Mouse (Mus musculus) kidney, postnatal 4 days (tissue): ENCODE data around the gene Serinc2.
A peak's percentile ranks its signal among the peaks of the same experiment; 100 is the strongest.
"Not testable (repeated sequence)": the region's sequence is repeated elsewhere in the genome, so short reads cannot be mapped to it uniquely, and the experiment has no call there.

ENCODE experiments used
- DNase-seq, 2 experiments: peaks; one replicate each; pipeline ENCODE4 v3.0.0; 2021; ENCODE audit warnings: mixed read lengths in 2 of 2

Gene Serinc2

GRCm38 (mm10) chr4:130252441-130253157, 26.4 kb downstream of the Serinc2 start:
- peak; percentile 45 to 53 for DNase-seq

DNA sequence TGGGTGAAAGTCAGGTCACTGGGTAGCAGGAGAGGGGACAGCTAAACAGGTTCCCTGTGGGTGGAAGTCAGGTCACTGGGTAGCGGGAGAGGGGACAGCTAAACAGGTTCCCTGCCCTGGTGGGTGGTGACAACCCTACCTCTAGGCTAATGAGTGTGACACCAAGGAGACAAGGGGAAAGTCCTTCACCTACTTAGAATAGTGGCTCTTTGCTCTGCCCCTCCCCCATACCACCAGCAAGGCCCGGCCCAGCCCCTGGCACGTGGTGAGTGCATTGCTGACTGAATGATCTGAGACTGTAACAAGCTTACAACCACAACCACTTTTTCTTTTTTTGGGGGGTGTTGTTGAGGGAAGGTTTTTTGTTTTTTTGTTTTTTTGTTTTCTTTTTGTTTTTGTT, 27.2 kb downstream of the Serinc2 start:
- peak in 1 of 2 experiments; percentile 33 for DNase-seq

- DNase-seq: no peak
These were observed 27.8 kb downstream of the Serinc2 start for GRCm38 (mm10) chr4:130251172-130251705.

DNA sequence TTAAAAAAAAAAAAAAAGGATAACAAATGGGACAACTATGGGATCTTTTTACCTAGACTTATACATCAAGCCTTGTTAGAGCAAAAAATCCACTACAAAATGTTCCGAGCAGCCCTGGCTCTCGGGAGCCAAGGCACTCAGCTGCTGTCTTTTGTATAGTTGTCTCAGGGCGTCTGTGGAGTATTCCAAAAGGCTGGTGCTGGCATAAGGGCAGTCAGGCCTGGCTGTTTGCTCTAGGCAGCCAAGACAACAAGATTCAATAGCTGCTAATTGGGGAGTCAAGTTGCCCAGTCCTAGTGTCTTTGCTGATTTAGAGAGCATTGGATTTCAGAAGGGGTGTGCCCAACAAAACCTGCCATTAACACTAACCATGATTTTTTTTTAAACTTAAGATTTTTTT, 30.4 kb downstream of the Serinc2 start:
- no peak for DNase-seq

DNA sequence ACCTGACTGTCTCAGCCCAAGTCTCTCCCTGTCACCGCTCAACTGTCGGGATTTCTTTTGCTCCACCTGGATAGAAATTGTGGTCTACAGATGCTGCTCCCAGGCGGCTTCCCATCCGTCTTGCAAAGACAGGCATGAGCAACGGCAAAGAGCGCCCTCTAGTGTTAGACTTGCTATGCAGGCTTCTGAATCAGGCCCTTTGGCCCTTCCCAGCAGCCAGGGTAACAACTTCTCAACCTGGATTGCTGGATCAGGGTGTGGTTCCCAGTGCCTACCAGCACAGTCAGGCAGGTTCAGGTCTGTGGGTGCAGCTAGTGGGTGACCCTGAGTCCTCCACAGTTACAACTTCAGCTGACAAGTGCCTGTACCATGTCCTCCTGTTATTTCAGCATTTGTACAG, 32.9 kb downstream of the Serinc2 start:
- peak; percentile 81 to 87 for DNase-seq

DNA sequence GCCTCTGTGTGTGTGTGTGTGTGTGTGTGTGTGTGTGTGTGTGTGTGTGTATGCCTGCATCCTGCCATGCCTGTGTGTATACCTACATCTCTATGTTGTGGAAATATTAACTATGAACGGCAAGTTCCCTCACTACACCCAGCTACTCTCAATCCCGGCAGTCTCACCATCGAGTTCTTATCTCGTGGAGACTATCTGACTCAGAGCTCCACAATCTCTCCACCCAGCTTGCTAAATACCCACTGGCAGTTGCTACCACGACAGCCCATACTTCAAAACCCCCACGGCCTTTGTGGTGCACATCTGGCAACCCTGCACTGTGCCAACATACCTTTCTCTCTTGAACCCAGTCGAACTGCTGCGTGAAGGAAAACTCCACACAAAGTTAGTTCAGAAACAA, 34.3 kb downstream of the Serinc2 start:
- no peak for DNase-seq

DNA sequence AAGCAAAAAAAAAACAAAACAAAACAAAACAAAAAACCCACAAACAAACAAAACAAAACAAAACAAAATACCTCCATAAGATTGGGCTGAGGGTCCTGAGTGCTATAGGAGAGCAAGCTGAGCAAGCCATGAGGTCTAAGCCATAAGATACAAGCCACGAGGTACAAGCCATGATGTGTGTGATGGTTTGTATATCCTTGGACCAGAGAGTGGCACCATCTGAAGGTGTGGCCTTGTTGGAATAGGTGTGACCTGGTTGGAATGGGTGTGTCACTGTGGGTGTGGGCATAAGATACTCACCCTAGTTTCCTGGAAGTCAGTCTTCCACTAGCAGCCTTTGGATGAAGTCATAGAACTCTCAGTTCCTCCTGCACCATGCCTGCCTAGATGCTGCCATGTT, 35.4 kb downstream of the Serinc2 start:
- DNase-seq: not testable (repeated sequence)

DNA sequence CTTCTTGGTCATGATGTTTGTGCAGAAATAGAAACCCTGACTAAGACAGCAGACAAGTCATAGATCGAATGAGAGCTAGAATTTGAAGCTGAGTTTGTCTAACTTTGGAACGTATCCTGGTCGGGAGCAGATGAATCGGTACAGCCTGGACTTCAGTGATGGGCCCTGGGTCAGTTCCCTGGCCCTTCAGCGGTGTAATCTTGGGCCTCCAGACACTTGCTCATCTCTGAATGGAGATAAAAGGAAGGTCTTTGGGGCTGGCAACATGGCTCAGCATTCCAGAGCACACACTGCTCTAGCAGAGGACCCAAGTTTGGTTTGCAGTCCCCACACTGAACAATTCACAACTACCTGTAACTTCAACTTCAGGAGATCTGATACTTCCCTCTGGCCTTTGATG, 36.0 kb downstream of the Serinc2 start:
- no peak for DNase-seq

- DNase-seq: no peak
These were observed 38.3 kb downstream of the Serinc2 start for GRCm38 (mm10) chr4:130240695-130241094.

GRCm38 (mm10) chr4:130237607-130238006, 41.4 kb downstream of the Serinc2 start:
- no peak for DNase-seq

DNA sequence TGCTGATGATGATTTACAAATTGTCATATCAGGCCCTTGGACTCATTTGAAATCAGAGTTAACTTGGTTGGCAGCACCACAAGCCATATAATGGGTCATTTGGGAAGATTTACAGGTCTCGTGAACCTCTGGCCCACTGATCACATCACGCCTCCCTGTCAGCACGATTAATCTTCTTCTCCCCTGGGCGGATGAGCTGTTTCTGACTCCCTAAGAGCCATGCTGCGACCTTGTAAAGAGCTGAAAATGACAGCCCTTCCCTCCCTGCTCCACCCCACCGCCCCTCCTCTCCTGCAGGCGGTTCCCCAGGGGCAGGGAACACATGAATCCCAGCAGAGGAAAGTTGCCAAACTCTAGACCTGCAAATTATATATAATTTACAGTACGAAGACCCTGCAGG, 42.6 kb downstream of the Serinc2 start:
- peak in 1 of 2 experiments; percentile 22 for DNase-seq

DNA sequence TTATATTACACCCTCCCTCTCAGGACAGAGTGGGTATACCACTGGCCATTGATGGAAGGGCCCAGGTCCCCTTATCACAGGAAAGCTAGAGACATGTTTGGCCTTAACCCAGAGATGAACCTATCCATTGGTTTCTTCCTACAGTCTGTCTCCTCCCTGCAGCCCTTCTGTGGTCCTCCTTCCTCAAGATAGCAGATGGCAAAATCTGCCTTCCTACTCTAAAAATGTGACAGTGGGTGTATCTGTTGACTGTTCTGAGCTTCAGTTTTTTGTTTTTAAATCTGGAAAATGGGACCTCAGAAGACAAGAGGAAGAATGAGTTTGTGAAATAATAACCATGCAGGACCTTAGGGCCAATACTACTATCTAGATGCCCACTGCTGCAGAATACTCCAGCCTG, 54.9 kb downstream of the Serinc2 start:
- no peak for DNase-seq

GRCm38 (mm10) chr4:130222179-130222578, 56.8 kb downstream of the Serinc2 start, which contains the start of gene Gm853:
TSS of gene Gm853 (minus strand) at chr4:130222401.
- no peak for DNase-seq

DNA sequence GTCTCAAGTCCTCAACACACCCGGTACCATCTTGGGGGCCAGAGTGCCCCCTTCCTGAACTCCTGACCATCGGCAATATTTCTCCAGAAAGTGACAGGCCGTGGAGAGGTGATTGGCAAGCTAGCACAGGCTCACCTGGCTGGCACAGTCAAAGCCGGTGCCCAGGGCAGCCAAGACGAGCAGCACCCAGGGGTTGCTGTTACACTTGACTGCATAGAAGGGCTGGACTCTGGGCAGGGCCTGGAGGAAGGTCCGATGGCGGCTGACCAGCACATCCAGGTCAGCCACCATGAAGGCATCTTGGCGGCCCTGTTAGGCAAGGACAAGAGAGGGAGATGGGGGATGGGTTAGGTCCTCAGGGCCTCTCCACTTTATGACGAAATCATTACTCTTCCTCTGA, 58.8 kb downstream of the Serinc2 start:
- peak in 1 of 2 experiments; percentile 43 for DNase-seq

- no peak for DNase-seq
These were observed 63.6 kb downstream of the Serinc2 start for GRCm38 (mm10) chr4:130215392-130215791.

DNA sequence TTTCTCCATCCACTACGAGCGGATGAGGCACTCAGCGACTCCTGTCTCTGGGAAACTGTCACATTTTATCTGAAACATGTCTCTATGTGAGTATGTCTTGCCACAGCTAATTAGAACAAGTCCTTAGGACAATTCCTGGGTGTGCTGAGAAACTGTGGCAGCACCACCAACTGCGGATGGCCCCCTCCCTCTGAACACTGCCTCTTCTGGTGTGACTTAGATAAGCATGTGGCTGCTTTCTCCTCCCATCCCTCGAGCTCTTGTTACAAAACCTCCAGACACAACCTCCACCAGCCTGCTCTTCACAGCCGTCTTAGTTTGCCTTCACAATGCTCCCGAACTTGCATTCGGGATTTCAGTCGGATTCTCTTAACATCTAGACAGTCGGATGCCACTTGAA, 65.1 kb downstream of the Serinc2 start:
- DNase-seq: no peak

DNA sequence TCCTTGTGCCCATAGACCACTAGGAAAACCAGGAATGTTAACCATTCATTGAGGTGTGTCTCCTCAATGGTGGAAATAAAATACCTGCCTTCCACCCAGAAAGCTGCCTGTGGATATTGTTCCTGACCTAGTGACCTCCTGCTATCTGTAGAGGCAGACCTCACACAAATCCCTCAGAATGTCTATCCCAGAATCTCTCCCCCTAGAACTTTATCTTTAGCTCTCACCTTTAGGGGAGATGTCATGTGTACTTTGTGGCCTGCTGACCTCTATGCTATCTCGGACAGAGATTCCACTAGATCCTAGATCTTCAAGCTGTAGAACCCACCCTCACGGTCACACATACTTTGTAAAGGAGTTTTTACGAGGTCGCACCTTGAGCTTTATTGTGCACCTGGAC, 65.8 kb downstream of the Serinc2 start:
- DNase-seq: no peak

GRCm38 (mm10) chr4:130212421-130212820, 66.6 kb downstream of the Serinc2 start:
- no peak for DNase-seq

GRCm38 (mm10) chr4:130211870-130212269, 67.1 kb downstream of the Serinc2 start:
- no peak for DNase-seq
